Mouse (Mus musculus): Measurements from ENCODE around the gene Rbmx.
A peak's percentile ranks its signal among the peaks of the same experiment; 100 is the strongest.

Rbmx gene

DNA sequence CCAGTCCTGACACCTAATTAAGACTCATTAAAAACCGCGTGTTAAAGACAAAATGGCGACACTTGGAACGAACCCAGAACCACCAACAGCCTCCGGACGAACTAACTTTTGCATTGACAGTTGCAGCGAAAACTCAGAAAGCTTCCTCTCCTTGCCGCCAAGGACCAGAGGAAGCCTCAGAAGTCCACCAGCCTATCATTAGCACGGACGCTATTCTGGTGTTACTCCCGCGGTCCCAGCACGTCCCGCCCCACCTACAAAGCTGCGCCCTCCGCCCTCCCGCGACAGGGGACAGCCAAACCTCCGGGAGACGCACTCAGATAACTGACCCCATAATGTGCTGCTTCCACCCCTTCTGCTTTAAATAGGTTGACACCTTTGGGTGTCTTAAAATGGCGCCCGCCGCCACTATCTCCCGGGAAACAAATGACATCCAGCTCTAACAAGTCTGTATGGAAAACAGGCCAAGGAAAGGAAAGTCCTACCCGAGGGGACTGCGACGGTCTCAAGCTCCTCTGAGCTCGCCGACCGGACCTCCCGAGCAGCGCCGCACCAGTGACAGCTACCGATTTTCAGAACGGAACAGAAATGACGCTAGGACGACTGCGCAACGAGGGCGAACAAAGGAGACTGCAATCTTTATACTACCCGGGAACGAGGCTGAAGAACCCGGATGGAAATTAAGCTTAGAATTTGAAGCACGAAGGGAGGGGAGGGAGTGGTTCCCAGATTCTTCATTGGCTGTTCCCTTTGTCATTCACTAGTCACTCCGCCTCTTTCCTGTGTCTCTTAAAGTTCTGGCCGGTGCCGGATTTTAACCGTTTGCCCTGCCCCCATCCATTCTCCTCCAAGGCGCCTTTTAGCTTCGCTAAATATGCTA is at the start of gene Rbmx:
Gene Rbmx (minus strand): TSS at position 670 of the 880 bp plus-strand sequence.
- peak; percentile 96 for DNase-seq

DNA sequence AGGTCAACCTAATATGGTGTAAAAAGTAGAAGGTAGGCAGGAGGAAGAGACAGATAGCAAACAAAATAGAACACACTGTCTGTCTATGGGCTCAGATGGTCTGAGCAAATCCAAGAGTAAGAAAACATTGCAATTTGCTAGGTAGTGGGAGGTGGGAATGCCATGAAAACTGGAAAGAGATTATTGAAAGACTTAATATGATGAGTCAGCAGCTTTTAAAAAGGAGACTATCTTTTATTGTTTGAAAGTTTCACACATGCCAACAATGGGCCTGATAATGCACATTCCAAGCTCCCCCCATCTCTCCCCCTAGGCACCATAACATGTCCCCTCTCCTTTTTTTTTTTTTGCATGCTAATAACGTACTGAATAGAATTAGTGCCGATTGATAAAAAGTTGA is 41.1 kb upstream of the Rbmx start:
- no peak for DNase-seq

DNA sequence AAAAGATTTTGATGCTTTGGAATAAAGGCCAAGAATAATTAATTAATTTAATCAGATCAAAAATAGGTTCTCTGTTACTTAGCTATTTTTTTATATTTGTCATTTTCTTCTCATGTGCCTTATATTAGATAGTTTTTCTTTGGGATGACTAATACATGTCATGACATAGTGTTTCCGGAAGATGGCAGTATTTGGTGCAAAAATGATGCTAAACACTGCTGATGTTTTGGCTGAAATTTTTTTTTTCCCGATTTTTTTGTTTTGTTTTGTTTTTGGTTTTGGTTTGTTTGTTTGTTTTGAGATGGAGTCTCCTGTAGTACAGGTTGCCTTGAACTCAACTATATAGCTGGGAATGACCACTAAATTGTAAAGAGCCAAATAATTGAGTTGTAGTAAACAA is 38.8 kb upstream of the Rbmx start:
- peak; percentile 0 for DNase-seq

DNA sequence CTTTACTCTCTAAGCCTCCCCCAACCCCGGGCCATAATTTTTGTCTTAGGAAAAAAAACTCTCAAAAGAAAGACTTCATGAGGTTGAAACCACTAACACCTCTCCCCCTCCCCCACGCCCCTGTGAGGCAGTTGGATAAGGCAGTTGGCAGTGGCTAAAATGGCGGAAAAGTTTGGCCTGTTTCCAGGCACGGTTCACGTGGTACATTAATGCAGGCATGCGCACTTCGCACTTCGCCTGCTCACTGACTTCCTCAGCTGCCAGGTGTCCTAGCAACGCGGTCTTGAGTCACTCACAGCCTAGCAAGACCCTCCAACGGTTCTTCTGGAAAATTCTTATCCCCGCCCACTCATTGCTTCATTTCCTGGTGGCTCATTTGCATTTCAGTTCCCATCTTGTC is 15.9 kb upstream of the Rbmx start, which contains the start of gene Gm364:
Gene Gm364 (plus strand): TSS at position 386 of the 400 bp plus-strand sequence.
- no peak for DNase-seq

DNA sequence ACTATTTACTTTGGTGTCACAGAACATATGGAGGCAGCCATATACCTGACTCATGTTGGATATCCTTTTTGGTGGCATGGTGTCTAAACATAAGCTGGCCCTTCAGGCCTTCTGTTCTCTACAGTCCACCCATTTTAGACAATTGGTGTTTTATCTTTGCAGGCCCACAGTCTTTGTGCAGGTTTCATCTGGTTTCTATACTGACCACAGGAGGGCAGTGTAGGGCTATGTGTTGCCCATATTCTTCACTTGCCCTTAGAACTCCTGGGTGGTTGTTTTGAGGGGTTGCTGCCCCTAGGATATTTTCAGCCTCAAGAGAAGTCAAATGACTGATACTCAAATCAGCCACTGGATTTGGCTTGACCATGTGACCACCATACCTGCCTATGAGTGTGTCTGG is 10.8 kb upstream of the Rbmx start:
- DNase-seq, result no peak

DNA sequence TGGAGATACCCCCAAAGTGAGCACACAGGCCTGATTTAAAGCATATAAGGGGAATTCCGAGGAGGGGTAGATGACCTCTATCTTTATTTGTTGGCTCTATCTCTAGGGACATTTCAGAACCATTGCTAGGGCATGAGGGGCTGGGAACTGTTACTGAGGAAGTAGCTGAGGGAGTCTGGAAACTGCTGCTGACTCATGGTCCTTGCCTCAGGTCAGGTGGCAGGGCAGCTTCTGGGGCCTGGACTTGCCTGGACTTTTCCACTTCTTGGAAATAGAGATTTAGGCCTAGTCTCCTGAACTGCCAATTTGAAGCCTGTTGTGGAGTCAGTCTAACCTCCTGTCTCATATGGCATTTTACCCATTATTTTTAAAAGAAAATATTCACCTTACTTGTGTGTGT is 8.6 kb upstream of the Rbmx start:
- no peak for DNase-seq

DNA sequence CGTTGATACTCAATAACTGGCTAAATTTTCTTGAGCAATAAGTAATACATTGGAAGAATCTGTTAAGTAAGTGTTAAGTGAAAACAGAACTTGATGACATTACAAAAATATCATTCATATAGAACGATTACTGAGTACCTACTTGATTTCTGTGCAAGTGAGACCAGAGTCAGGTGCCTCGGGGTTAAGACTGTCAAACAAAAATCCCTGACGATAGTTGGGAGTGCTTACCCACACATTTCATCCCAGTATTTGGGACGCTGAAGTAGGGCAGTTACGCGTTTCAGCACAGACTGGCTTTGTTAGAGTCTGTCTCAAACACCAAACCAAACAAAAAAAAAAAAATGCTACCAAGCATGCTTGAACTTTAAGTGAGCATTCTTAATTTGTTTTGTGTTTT is 576 bp upstream of the Rbmx start:
- no peak for DNase-seq

DNA sequence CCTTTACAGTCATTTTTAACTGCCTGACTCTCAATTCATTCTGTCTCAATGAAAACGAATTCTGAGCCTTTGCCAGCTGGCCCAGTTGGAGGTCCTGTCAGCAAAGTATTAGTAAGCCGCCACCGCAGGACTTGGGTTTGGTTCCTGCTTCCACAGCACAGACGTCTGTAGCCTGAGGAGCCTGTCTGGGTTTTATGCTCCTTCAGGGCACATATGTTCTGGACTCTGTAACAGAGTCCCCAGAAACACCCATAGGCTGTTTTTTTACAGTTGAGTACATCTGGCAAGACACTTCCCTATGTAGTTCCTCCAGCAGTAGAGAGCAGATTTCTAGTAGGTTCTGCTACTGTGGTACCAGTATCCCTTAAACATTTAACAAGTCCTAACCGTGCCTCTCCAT is 11.9 kb downstream of the Rbmx start:
- DNase-seq, result no peak

DNA sequence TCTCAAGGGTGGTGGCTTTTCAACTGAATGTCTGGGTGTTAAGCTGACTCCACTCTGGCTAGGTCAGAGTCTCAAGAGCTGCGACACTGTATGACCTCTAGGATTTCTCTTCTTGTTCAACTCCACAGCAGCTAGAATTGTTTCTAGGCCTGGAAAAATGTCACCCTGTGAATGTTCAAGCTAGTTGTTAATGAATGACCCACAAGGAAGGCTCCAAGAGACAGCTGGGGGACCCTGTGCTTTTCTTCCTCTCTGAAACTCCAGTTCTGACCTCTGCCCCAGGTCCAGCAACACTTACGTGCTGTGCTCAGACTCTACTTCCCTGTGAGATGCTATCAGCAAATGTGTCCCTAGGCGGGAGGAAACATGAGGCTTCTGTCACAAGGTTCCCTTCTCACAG is 14.3 kb downstream of the Rbmx start:
- DNase-seq, result peak; percentile 82

DNA sequence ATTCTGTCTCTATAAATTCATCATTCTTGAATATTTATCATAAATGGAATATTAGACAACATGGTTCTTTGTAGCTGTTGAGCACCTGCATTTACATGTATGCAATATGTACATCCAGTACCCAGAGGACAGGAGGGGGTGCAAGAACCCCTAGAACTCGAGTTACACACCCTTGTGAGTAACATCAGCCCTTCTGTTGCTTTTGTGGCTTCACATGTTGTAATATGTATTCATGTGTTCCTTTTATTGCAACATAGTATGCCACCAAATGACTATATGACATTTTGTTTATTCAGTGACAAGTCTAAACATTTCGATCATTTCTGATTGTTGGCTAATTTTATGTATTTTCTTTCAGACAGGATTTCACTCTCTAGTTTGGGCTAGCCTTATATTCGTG is 15.7 kb downstream of the Rbmx start:
- no peak for DNase-seq

DNA sequence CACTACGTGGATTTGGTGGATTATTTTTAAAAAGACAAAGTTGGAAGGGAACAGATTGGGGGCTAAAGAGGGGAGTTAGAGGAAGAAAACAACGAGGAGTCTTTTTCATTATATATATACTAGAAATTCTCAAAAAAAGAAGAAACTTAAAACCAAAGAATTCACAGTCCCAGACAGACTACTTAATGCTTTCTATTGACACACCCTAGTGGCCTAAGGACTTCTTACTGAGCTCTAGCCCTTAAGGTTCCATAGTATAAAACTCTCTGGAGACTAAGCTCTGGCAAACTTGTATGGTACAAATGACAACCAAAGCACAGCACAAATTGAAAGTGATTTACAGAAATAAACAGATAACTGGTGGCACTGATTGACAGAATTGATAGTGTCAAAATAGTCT is 18.8 kb downstream of the Rbmx start:
- no peak for DNase-seq

DNA sequence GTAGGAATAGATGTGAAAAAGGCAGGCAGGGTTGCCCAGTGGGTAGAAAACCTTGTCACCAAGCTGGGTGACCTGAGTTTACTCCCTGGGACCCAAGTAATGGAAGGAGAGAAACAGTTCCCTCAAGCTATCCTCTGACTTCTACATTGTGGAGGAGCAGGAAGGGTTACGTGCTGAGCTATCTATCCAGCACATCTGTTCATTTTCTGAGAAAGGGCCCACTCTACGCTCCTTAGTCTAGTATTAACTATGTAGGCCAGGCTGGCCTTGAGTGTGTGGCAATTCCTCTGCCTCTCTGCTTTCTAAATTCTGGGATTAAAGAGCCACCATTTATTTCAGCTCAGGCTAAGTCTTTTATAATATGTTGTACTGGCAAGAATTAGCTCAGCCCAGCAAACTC is 19.3 kb downstream of the Rbmx start:
- no peak for DNase-seq

DNA sequence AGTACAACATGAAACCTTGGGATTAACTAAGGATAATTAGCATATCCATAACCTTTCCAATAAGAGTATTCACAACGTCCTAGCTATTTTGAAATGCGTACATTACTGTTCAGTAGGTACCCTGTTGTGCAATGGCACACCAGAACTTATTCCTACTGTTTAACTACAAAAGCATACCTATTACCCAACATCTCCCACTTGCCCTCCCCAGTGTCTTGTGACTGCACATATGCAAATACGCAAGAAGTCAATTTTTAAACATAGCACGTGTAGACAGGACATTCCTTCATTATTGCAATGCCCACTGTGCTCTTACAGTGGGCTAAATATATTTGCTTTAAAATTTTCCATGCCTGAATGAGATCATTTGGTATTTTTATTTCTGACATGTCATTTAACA is 19.9 kb downstream of the Rbmx start:
- no peak for DNase-seq

DNA sequence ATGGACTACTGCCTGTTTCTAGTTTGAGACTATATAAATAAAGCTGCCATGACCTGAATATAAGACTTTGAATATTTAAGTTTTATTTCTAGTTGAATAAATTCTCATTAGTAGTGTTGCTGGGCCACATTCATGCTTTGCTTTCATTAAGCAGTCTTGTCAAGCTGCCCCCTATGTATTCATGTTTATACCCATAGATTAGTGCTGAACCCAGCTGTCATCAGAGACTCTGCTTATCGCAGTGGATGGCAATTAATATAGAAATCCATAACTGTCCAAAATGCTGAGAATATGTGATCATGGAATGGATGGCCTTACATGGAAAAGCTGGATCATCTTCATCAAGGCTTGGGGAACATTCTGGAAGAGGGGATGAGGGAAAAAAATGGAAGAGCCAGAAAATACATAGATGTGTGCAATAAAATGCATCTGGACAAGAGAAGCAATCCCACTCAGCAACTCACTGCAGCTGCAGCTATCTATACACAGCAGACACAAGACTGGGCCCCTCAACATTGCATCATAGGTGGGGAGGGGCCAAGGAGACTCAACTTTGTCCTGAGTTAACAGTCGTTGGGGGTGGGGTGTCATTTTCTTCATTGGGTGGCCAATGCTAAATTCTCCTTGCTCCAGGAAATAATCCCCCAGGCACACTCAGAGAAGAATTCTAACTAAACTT is 27.8 kb downstream of the Rbmx start:
- DNase-seq, result no peak

DNA sequence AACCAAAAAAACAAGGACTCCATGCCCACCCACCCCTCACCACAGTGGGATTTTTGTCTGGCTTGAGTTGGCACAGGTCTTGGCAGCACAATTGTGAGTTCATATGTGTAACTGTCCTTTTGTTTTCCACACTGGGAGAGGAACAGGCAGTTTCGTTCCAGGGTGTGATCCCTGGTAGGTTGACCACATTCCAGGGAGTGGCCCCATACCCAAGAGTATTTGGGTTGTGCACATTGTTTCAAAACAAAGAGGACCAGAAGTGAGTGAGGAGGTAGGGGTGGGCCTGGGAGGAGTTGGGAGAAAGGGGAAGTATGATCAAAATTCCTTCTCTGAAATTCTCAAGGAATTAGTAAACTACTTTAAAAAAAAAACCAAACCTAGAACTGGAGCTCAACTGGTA is 33.5 kb downstream of the Rbmx start:
- no peak for DNase-seq

DNA sequence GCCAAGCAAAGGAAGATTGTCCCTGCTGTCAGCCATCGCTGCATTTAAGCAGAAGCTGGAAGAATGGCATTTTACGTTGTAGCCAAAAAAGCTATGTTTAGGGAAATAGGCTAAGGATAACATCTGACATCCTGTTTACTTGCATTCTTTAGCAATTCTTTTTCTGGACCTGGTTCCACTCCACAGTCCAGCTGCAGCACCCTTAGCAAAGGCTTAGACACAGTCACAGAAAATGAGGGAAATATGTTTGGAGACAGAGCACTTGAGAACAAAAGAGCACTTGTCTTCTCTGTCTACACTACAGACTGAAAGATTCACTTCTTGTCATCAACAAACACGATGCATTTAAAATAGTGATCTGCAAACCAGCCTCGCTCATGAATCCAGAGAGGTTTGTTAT is 53.6 kb downstream of the Rbmx start:
- peak; percentile 8 for DNase-seq

DNA sequence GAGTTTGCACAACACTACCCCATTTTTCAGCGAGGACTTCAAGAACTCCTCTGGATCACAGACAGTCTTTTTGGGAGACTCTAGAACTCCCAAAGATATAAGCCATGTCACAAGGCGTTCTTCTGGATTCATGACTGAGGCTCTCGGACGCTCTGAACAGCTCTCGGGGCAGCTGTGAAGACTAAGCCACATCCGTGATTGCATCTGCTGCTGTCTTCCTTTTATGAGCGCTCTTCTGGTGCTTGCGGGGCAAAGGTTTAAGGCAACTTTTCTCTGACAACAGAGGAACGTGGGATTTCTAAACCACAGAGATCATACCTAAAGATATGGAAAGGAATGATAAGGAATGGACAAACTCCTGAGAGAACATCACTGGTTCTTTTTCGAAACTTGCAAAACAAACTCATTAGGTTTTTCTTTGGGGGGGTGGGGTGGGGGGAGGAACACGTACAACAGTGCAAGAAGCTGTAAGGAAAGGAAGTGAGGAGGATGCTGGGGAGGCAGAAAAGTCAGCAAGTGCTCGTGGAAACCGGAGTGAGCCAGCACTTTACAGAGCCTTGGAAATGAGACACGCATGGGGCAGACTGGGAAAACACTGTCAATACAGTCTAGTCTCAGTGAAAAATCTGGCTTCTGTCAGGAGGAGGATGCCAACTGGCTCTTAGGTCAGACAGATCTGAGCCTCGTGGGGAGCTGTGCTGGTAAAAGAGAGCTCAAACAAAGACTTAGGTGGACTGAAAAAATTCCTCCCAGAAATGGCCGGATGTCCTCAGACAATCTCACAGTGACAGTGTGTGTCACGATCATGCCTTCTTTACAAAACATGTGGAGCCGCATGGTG is 54.2 kb downstream of the Rbmx start, which contains the start of gene Arhgef6:
Gene Arhgef6 (minus strand): TSS at position 359 of the 841 bp plus-strand sequence.
- no peak for DNase-seq

DNA sequence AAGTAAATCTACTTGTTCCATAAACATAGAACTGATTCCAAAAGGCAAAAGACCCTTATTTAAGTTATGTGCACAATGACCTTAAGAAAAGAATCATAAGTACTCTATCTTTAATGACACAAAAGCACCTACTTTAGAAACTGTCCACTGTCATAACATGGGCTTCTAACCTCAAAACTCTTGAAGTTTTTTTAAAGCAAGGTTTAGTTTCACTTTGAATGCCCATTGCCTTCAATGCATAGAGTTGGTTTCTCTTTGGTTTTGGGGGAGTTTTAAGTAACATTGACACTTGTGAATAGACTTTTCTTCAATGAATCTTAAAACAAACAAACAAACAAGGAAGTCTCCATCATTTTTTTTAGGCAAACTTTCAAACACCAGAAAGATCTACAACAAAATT is 55.3 kb downstream of the Rbmx start:
- DNase-seq, result no peak

DNA sequence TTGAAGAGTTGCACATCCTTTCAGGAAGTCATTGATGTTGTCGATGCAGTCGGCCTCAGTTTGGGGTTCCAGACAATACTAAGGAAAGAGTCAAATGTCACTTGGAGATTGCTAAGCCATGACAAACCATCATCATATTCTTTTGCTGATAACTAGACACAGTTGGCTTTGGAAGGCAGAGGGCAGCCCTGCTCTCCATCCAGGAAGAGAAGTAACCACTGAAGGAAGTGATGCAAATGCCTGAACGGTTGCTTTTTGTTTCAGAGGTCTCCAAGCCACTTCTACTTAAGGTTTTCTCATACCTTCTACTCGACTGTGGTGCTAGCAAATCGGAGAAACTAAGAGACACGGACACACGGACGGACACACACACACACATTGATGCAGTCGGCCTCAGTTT is 55.9 kb downstream of the Rbmx start:
- DNase-seq, result no peak

DNA sequence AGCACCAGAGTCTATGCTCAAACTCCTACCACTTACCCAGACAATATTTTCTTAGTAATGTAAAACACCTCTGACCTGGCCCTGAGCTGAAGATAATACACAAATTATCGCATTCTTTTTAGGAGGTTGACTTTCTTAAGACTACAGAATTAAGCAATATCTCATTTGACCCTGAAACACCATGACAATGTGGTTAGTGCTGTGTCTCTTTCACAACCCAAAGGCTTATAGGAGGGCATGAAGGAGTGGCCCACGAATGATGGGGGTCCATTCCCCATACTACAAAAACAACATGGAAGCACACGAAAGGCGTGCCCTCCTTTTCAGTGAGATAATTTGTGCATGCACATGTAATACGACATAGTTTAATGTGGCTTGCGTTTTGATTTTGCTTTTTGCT is 57.5 kb downstream of the Rbmx start:
- no peak for DNase-seq
